9 mouse cellular contexts compared by ENCODE assay signal in the genomic region with DNA sequence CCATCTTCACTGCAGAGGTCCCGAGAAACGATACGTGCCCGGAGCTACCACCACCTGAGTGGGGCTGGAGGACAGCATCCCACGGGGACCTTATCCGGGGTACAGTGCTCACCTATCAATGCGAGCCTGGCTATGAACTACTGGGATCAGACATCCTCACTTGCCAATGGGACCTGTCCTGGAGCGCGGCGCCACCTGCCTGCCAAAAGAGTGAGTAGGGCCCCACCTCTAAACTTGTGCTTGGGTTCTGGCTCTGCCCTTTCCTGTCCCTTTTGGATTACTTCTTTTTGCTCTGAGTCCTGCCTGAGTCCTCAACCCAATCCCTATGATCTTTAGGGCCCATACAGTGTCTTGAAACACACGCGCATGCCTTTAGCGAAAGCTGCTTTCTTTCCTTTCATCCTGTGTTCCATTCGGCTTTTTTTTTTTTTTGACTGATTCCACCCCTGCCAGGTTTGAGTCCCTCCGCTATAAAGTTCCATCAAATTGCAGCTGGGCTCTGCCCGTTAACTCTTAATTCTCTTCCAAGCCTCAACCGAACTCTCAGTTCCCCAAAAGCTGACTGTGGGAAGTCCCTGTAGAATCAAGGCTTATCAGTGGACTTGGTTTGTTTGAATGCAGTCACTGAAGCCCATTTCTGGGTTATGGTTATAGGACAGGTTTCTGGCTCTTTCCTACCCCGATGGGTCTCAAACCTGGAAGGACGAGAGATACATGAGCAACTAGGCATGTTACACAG. TPM values are rescaled to one million over a fixed set of nuclear protein-coding genes. Genes with fewer than 3 reads are reported as not detected.
DNase-seq lines count a peak whose midpoint lies in the region; ATAC-seq and TF ChIP-seq lines count a peak whose summit lies in the region.
"Had no signal": no experiment of that assay in that cellular context is flagged by ENCODE, and none has a peak within 500 bp of the region (broad histone marks: within the 10 kb centered on the region; RNA-seq: fewer than 3 reads in every experiment).

No protein-coding gene starts in this region.

- no peak overlapping the region; the same call in 1 of the 2 replicates for H3K4me2 ChIP-seq in intestine, embryonic 15.5 days (replicated peaks)
- H3K4me2 ChIP-seq in intestine, embryonic 16.5 days (ENCODE audit: low read depth, low read length) = no peak overlapping the region
- H3K4me2 ChIP-seq: embryonic facial prominence, embryonic 15.5 days had no signal

- no peaks in the 10 kb centered on the region for H3K9me3 ChIP-seq in intestine, embryonic 15.5 days
- H3K9me3 ChIP-seq in intestine, embryonic 16.5 days (ENCODE audit: control insufficient read depth, low read length) = no peaks in the 10 kb centered on the region
- H3K9me3 ChIP-seq in ES-E14 (ENCODE audit: control insufficient read depth, insufficient read depth, low read depth, low read length) = no peaks in the 10 kb centered on the region
- H3K9me3 ChIP-seq: embryonic facial prominence, embryonic 15.5 days had no signal

- ATAC-seq in intestine, embryonic 15.5 days = peak; percentile 45; the same call in 1 of the 2 replicates
- no peak for ATAC-seq in intestine, embryonic 16.5 days
- ATAC-seq in megakaryocyte, adult 5-6 weeks (ENCODE audit: poor library complexity, severe bottlenecking) = peak; percentile 40; the same call in 1 of the 2 replicates

- 31% methylated on average over 19 of the region's 19 CpGs for WGBS in intestine, embryonic 15.5 days
- 27% methylated on average over 19 of the region's 19 CpGs for WGBS in intestine, embryonic 16.5 days

- no peak overlapping the region for H3K27ac ChIP-seq in intestine, embryonic 15.5 days
- H3K27ac ChIP-seq in intestine, embryonic 16.5 days (ENCODE audit: low read length) = no peak overlapping the region
- no peak overlapping the region; the same call in 1 of the 2 replicates for H3K27ac ChIP-seq in ES-E14 (ENCODE audit: insufficient read depth, low read depth, low read length, poor library complexity, severe bottlenecking)
- H3K27ac ChIP-seq: embryonic facial prominence, embryonic 15.5 days had no signal

- H3K4me3 ChIP-seq in intestine, embryonic 15.5 days (replicated peaks) = no peak overlapping the region
- H3K4me3 ChIP-seq in intestine, embryonic 16.5 days (ENCODE audit: low read length) = no peak overlapping the region
- peak overlapping the region; percentile 43 to 45; a peak in 3 of 4 replicates for H3K4me3 ChIP-seq in ES-E14 (ENCODE audit: insufficient read depth in 1 of 2, low read depth in 1 of 2, low read length in 2 of 2, poor library complexity in 1 of 2, severe bottlenecking in 1 of 2)
- H3K4me3 ChIP-seq: embryonic facial prominence, embryonic 15.5 days had no signal

- in situ Hi-C loops in ES-E14 (cut with MboI; ENCODE audit: low sequenced_read_pairs in 2 of 2, unreplicated experiment in 2 of 2) = no loop called here

- peaks cover 6% of the 10 kb centered on the region for H3K27me3 ChIP-seq in intestine, embryonic 15.5 days (replicated peaks)
- peaks cover 7% of the 10 kb centered on the region; the same call in 1 of the 2 replicates for H3K27me3 ChIP-seq in intestine, embryonic 16.5 days (replicated peaks; ENCODE audit: control insufficient read depth, insufficient read depth, low read length)

- H3K9ac ChIP-seq in intestine, embryonic 15.5 days = no peak overlapping the region
- H3K9ac ChIP-seq in intestine, embryonic 16.5 days (ENCODE audit: low read depth, low read length) = no peak overlapping the region
- peak overlapping the region; percentile 55; the same call in 1 of the 2 replicates for H3K9ac ChIP-seq in ES-E14 (ENCODE audit: insufficient read depth, low read depth, low read length, poor library complexity, severe bottlenecking)
- H3K9ac ChIP-seq: embryonic facial prominence, embryonic 15.5 days had no signal

- no peak for DNase-seq in ES-E14 (ENCODE audit: low read depth, low spot score)
- peak; percentile 56 for DNase-seq in embryo, embryonic 10.5 days (ENCODE audit: low spot score)
- DNase-seq in kidney, adult 9 months = peak; percentile 75
- no peak for DNase-seq in right cerebral cortex, postnatal 10 days (ENCODE audit: low spot score in 2 of 2)
- no peak for DNase-seq in layer of hippocampus, adult 11-12 months (ENCODE audit: low spot score)

- H3K4me1 ChIP-seq in intestine, embryonic 15.5 days (replicated peaks) = no peaks in the 10 kb centered on the region
- no peaks in the 10 kb centered on the region for H3K4me1 ChIP-seq in intestine, embryonic 16.5 days (ENCODE audit: control insufficient read depth, insufficient read depth, low read length)
- peaks cover 0 to 5% of the 10 kb centered on the region in 2 experiments; a peak in 1 of 4 replicates for H3K4me1 ChIP-seq in ES-E14 (ENCODE audit: control insufficient read depth in 2 of 2, insufficient read depth in 2 of 2, low read length in 2 of 2, poor library complexity in 1 of 2)
- H3K4me1 ChIP-seq: embryonic facial prominence, embryonic 15.5 days had no signal

- H3K36me3 ChIP-seq in intestine, embryonic 15.5 days = no peaks in the 10 kb centered on the region
- H3K36me3 ChIP-seq in intestine, embryonic 16.5 days (ENCODE audit: control insufficient read depth, insufficient read depth, low read length) = no peaks in the 10 kb centered on the region
- H3K36me3 ChIP-seq in ES-E14 (ENCODE audit: control insufficient read depth, insufficient read depth, low read length, poor library complexity, severe bottlenecking) = no peaks in the 10 kb centered on the region
- H3K36me3 ChIP-seq: embryonic facial prominence, embryonic 15.5 days had no signal

TF ChIP-seq in ES-E14, 5 proteins besides CTCF, POLR2A, EP300 and RAD21:
- TF ChIP-seq ZNF384 (IDR thresholded peaks at IDR 0.05; ENCODE audit: low read depth, low read length) = peak; percentile 17; the same call in 1 of the 2 replicates
- TF ChIP-seq CHD2 (IDR thresholded peaks at IDR 0.05; ENCODE audit: low read depth, low read length) = no peak
TF ChIP-seq in ES-E14: peak in this region for 1.

RNA-seq across cellular contexts. Expression of a gene that starts 12.0 kb away (rescaled TPM):
- 123 and 136 TPM in 2 replicates for polyA plus RNA-seq in intestine, embryonic 15.5 days (2015; fragmentation: Nextera tagmentation; extraction: Ambion mirVana)
- polyA plus RNA-seq in intestine, embryonic 16.5 days (2015; fragmentation: Nextera tagmentation; extraction: Ambion mirVana) = 167 TPM in 2 replicates
- 106 and 122 TPM in 2 replicates for total RNA-seq in ES-E14 (2012; rRNA removed)
- 46.1 and 48.5 TPM in 2 replicates for total RNA-seq in megakaryocyte, adult 5-6 weeks (2015)
- 49.4 and 56.7 TPM in 2 replicates for total RNA-seq in megakaryocyte, adult 5-6 weeks (2017)

RNA-seq across cellular contexts. Expression of a gene that starts 12.2 kb away (rescaled TPM):
- 0.98 and 2.3 TPM in 2 replicates for polyA plus RNA-seq in intestine, embryonic 15.5 days (2015; fragmentation: Nextera tagmentation; extraction: Ambion mirVana)
- polyA plus RNA-seq in intestine, embryonic 16.5 days (2015; fragmentation: Nextera tagmentation; extraction: Ambion mirVana) = 1.3 and 1.6 TPM in 2 replicates
- 0.18 and 0.32 TPM in 2 replicates for total RNA-seq in ES-E14 (2012; rRNA removed)
- 4.9 and 6.6 TPM in 2 replicates for total RNA-seq in megakaryocyte, adult 5-6 weeks (2015)
- 0.73 and 3.3 TPM in 2 replicates for total RNA-seq in megakaryocyte, adult 5-6 weeks (2017)

RNA-seq across cellular contexts. Expression of a gene that starts 13.4 kb away (rescaled TPM):
- polyA plus RNA-seq in intestine, embryonic 15.5 days (2015; fragmentation: Nextera tagmentation; extraction: Ambion mirVana) = 2.4 and 2.9 TPM in 2 replicates
- 1.5 and 1.7 TPM in 2 replicates for polyA plus RNA-seq in intestine, embryonic 16.5 days (2015; fragmentation: Nextera tagmentation; extraction: Ambion mirVana)
- 0.80 and 2.0 TPM in 2 replicates for total RNA-seq in ES-E14 (2012; rRNA removed)
- total RNA-seq in megakaryocyte, adult 5-6 weeks (2015) = 2.9 TPM in 1 of 2 replicates, not detected in the other
- total RNA-seq in megakaryocyte, adult 5-6 weeks (2017) = 0.16 and 0.33 TPM in 2 replicates

RNA-seq across cellular contexts. Expression of a gene that starts 14.3 kb away (rescaled TPM):
- 0.32 and 0.46 TPM in 2 replicates for polyA plus RNA-seq in intestine, embryonic 15.5 days (2015; fragmentation: Nextera tagmentation; extraction: Ambion mirVana)
- 0.31 and 0.56 TPM in 2 replicates for polyA plus RNA-seq in intestine, embryonic 16.5 days (2015; fragmentation: Nextera tagmentation; extraction: Ambion mirVana)
- total RNA-seq in ES-E14 (2012; rRNA removed) = 1.0 and 2.0 TPM in 2 replicates
- total RNA-seq in megakaryocyte, adult 5-6 weeks (2015) = not detected in 2 replicates
- total RNA-seq in megakaryocyte, adult 5-6 weeks (2017) = not detected in 2 replicates

RNA-seq across cellular contexts. Expression of a gene that starts 35.0 kb away (rescaled TPM):
- polyA plus RNA-seq in intestine, embryonic 15.5 days (2015; fragmentation: Nextera tagmentation; extraction: Ambion mirVana) = 13.6 and 13.9 TPM in 2 replicates
- polyA plus RNA-seq in intestine, embryonic 16.5 days (2015; fragmentation: Nextera tagmentation; extraction: Ambion mirVana) = 10.9 and 11.2 TPM in 2 replicates
- total RNA-seq in ES-E14 (2012; rRNA removed) = 13.2 and 16.2 TPM in 2 replicates
- total RNA-seq in megakaryocyte, adult 5-6 weeks (2015) = 7.3 and 12.0 TPM in 2 replicates
- total RNA-seq in megakaryocyte, adult 5-6 weeks (2017) = 10.9 and 19.0 TPM in 2 replicates

Comparison
In these comparisons a context has a peak if more than half of its experiments do, and no peak if none do; other contexts are left out.
1. H3K4me3 ChIP-seq: peak in ES-E14 (2 of 2); none in intestine, embryonic 15.5 days (single experiment) and intestine, embryonic 16.5 days (single experiment).
2. DNase-seq: peak in embryo, embryonic 10.5 days (single experiment) and kidney, adult 9 months (single experiment); none in ES-E14 (single experiment), right cerebral cortex, postnatal 10 days (0 of 2) and layer of hippocampus, adult 11-12 months (single experiment).